Mouse (Mus musculus) embryonic facial prominence, embryonic 11.5 days (tissue): ENCODE measurements around the gene Sec61a1. TPM values are rescaled to one million over a fixed set of nuclear protein-coding genes. Genes with fewer than 3 reads are reported as not detected.

Experiments
- ATAC-seq: fragments of 200-750 bp; cut with Nextera tagmentation; replicated peaks from 2 replicates; pipeline ENCODE4 v1.8.0; 2017; ENCODE audit warnings: low read depth; ENCODE audit not compliant: insufficient number of reproducible peaks, low FRiP score, low TSS enrichment
- DNase-seq: peaks from one replicate; pipeline ENCODE4 v3.0.0-alpha.2; 2015; ENCODE audit warnings: low spot score
- H3K27ac ChIP-seq: fragments of 300-500 bp; sonication (generic); replicated peaks from 2 replicates; pipeline ENCODE4 v1.5.1; 2014; ENCODE audit warnings: mild to moderate bottlenecking, low read depth, low read length, control low read depth
- H3K27me3 ChIP-seq: fragments of 300-500 bp; sonication (generic); 2 replicates; pipeline ENCODE4 v1.6.1; 2014; ENCODE audit warnings: mild to moderate bottlenecking, low read length, moderate library complexity, mixed read lengths; ENCODE audit not compliant: control insufficient read depth, insufficient read depth
- H3K36me3 ChIP-seq: fragments of 300-500 bp; sonication (generic); replicated peaks from 2 replicates; pipeline ENCODE4 v1.6.1; 2014; ENCODE audit warnings: low read depth, mild to moderate bottlenecking, low read length, moderate library complexity, mixed read lengths; ENCODE audit not compliant: control insufficient read depth, insufficient read depth
- H3K4me1 ChIP-seq: fragments of 300-500 bp; sonication (generic); 2 replicates; pipeline ENCODE4 v1.6.1; 2014; ENCODE audit warnings: low read length, mixed read lengths; ENCODE audit not compliant: control insufficient read depth, insufficient read depth
- H3K4me2 ChIP-seq: fragments of 300-500 bp; sonication (generic); 2 replicates; pipeline ENCODE4 v1.6.1; 2014; ENCODE audit warnings: low read depth, mild to moderate bottlenecking, control low read depth, low read length, moderate library complexity
- H3K4me3 ChIP-seq: fragments of 300-500 bp; sonication (generic); 2 replicates; pipeline ENCODE4 v1.5.1; 2014; ENCODE audit warnings: low read depth, low read length, control low read depth
- H3K9ac ChIP-seq: fragments of 300-500 bp; sonication (generic); replicated peaks from 2 replicates; pipeline ENCODE4 v1.6.1; 2014; ENCODE audit warnings: mild to moderate bottlenecking, control low read depth, low read length
- H3K9me3 ChIP-seq: fragments of 300-500 bp; sonication (generic); replicated peaks from 2 replicates; pipeline ENCODE4 v1.6.1; 2016; ENCODE audit warnings: mild to moderate bottlenecking, low read length, inconsistent platforms, mixed read lengths; ENCODE audit not compliant: control insufficient read depth
- WGBS: fragments of 180-500 bp; shearing (Covaris S2); extraction: QIAGEN DNeasy Blood & Tissue Kit; methylation state at CpG from one replicate; pipeline ENCODE4 v1.1.7; 2014; 5-methylcytosine and 5-hydroxymethylcytosine counted together
- polyA plus RNA-seq: library from polyadenylated mRNA; unstranded; fragments of >200 nt; fragmentation: Nextera tagmentation; extraction: Ambion mirVana; gene quantifications from 2 replicates; pipeline ENCODE4 v1.2.1, GENCODE M21; 2014

Sec61a1 gene
- polyA plus RNA-seq, 1 experiment from 2014 or later = 160 TPM

DNA sequence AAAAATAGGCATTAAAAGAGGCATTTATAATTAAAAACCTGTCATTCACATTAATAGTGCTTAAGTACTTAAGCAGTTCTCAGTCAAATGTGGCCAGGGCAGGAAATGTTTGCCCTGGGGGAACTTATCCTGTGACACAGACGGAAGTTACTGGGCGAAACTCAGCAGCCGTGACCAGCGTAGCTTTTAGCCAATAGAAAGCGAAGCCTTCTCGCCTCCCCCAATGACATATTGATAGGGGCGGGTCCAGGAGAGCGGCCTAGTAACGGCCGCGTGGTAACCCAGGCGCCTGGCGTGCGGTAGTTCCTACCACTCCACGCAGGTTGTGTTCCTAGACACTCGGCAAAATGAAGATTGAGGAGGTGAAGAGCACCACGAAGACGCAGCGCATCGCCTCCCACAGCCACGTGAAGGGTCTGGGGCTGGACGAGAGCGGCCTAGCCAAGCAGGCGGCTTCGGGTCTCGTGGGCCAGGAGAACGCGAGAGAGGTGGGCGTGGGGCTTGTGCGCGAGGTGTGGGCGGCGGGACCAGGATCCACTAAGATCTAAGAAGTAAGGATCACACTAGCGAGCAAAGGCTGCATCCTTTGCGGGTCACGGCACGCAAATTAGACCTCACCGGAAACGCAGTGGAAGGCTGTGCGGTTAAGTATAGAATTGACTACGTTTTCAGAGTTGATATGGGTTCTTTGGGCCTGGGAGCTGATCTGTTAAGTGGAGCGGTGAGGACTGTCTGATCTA is 53.4 kb downstream of the Sec61a1 start, which contains the start of gene Ruvbl1:
Ruvbl1 (plus strand) TSS at position 229 of the 740 bp plus-strand sequence.
- DNase-seq (peak; percentile 97), ATAC-seq (peak; percentile 98)
- Histone ChIP-seq H3K36me3 (no peaks in the 10 kb centered on the region), H3K4me1 (no peaks in the 10 kb centered on the region; the same call in 1 of the 2 replicates), H3K9me3 (no peaks in the 10 kb centered on the region), H3K4me3 (peak within 1 kb of the TSS; percentile 63), H3K27ac (no peak within 1 kb of the TSS), H3K9ac (peak within 1 kb of the TSS; percentile 70), H3K27me3 (no peaks in the 10 kb centered on the region), H3K4me2 (peak within 1 kb of the TSS; percentile 64)
- WGBS = under 1% methylated on average over 37 of the region's 42 CpGs

DNA sequence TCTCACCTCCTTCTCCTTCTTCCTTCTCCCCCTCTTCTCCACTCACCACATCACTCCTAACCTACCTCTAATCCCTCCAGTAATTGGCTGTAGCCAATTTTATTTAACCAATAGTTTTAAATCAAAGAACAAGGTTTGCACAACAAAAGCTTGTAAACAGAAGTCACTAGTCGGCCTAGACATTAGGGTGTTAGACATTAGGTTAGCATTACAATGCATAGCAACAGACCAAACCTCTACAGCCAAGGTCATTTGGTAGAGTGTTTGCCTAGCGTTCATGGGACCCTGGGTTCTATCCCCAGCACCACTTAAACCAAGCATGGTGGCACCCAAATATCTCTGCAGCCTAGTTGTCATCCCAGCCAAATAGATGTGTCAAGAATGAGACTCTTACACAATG is 64.2 kb downstream of the Sec61a1 start:
- H3K4me2 ChIP-seq = no peak overlapping the region
- H3K27me3 ChIP-seq = no peaks in the 10 kb centered on the region
- H3K9ac ChIP-seq = no peak overlapping the region
- no peaks in the 10 kb centered on the region for H3K9me3 ChIP-seq
- no peaks in the 10 kb centered on the region for H3K36me3 ChIP-seq
- ATAC-seq = no peak
- WGBS = 69% methylated on average over 2 of the region's 2 CpGs
- DNase-seq = no peak
- H3K4me1 ChIP-seq = no peaks in the 10 kb centered on the region
- no peak overlapping the region for H3K27ac ChIP-seq
- no peak overlapping the region for H3K4me3 ChIP-seq

Other genes with a start within 250 kb of the Sec61a1 start
- 42.0 and 42.4 TPM in 2 replicates for gene Eefsec, start 72.4 kb downstream of the Sec61a1 start, polyA plus RNA-seq
- gene Ruvbl1, start 53.5 kb downstream of the Sec61a1 start, polyA plus RNA-seq = 185 and 196 TPM in 2 replicates
- not detected in 2 replicates for gene Kbtbd12, start 119.0 kb upstream of the Sec61a1 start, polyA plus RNA-seq
- 3.0 and 9.4 TPM in 2 replicates for gene Mgll, start 205.5 kb upstream of the Sec61a1 start, polyA plus RNA-seq